Mouse (Mus musculus): Measurements from ENCODE around the gene Gnl2. TPM values are rescaled to one million over a fixed set of nuclear protein-coding genes. Genes with fewer than 3 reads are reported as not detected.

Gene Gnl2
- polyA plus RNA-seq, 1 experiment from 2014 or later = 88.9 TPM

DNA sequence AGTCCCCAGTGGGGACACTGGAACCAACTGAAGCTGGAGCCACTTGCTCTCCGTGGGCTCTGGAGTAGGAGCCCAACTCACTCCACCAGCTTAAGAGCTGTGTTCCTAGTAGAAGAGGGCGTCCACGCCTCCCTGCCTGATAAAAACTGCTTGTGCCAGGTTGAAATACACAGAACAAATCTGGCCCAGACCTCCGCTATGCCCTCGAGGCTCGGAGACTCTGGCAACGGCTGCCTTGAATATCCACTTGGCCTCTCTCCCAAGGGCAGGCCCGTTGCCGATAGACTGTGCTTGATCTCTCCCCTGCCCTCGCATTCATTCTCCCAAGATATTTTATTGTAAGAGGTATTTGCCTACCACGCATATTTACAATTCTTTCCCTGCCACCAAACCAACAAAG lies 1.0 kb downstream of the Gnl2 start:
- DNase-seq = no peak

DNA sequence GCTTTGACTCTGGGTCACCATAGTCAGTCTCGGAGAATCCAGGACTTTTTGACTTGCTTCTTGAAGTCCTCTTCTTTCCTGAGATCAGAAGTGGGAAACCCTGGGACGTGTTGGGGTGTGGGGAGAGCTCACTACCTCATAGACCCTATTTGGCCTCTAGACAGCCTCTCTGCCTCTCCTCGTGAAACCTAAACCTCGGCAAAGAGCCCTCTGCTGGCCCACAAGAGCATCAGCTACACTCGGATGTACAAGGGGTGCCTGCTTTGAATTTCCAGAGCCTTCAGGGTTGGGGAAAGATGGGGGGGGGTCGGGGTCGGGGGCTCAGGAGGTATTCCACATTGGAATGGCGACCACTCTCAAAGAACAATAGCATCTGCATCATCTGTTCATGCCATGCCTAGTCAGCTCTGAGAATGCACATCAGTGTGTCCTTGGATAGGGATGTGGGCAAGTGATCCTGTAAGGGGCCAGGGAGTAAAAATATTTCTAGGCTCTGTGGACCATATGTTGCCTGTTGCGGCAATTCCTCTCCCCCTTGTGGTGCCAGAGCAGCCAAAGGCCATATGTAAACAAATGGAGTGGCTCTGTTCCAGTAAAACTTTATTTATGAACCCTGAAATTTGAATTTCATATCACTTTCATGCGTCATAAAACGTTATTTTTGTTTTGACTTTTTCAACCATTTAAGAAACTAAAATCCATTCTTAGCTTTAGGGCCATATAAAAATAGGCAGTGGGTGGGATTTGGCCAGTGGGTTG lies 4.6 kb downstream of the Gnl2 start:
- no peaks in the 10 kb centered on the region for H3K9me3 ChIP-seq (ENCODE audit: control insufficient read depth, low read length)
- peak; percentile 58 for DNase-seq
- H3K36me3 ChIP-seq (ENCODE audit: control insufficient read depth, insufficient read depth, low read length) = no peaks in the 10 kb centered on the region
- H3K4me2 ChIP-seq (ENCODE audit: low read length) = no peak overlapping the region
- no peak overlapping the region for H3K4me3 ChIP-seq (replicated peaks; ENCODE audit: low read depth, low read length)
- 33% methylated on average over 11 of the region's 11 CpGs for WGBS
- no peaks in the 10 kb centered on the region for H3K4me1 ChIP-seq (ENCODE audit: control insufficient read depth, insufficient read depth, low read length)
- ATAC-seq (ENCODE audit: low FRiP score, low TSS enrichment) = no peak
- H3K9ac ChIP-seq (replicated peaks; ENCODE audit: low read length) = no peak overlapping the region
- H3K27ac ChIP-seq (replicated peaks; ENCODE audit: low read depth, low read length) = no peak overlapping the region
- H3K27me3 ChIP-seq (ENCODE audit: control insufficient read depth, insufficient read depth, low read length) = no peaks in the 10 kb centered on the region

More for the DNA sequence above, 1.0 kb downstream of the Gnl2 start:
- no peaks in the 10 kb centered on the region for H3K9me3 ChIP-seq (ENCODE audit: control insufficient read depth, low read length)
- H3K36me3 ChIP-seq (ENCODE audit: control insufficient read depth, insufficient read depth, low read length) = no peaks in the 10 kb centered on the region
- no peak overlapping the region for H3K27ac ChIP-seq (replicated peaks; ENCODE audit: low read depth, low read length)
- WGBS = 77% methylated on average over 11 of the region's 11 CpGs
- H3K4me2 ChIP-seq (ENCODE audit: low read length) = no peak overlapping the region
- no peak for ATAC-seq (ENCODE audit: low FRiP score, low TSS enrichment)
- no peak overlapping the region for H3K4me3 ChIP-seq (replicated peaks; ENCODE audit: low read depth, low read length)
- no peaks in the 10 kb centered on the region for H3K27me3 ChIP-seq (ENCODE audit: control insufficient read depth, insufficient read depth, low read length)
- no peaks in the 10 kb centered on the region for H3K4me1 ChIP-seq (ENCODE audit: control insufficient read depth, insufficient read depth, low read length)
- H3K9ac ChIP-seq (replicated peaks; ENCODE audit: low read length) = no peak overlapping the region

DNA sequence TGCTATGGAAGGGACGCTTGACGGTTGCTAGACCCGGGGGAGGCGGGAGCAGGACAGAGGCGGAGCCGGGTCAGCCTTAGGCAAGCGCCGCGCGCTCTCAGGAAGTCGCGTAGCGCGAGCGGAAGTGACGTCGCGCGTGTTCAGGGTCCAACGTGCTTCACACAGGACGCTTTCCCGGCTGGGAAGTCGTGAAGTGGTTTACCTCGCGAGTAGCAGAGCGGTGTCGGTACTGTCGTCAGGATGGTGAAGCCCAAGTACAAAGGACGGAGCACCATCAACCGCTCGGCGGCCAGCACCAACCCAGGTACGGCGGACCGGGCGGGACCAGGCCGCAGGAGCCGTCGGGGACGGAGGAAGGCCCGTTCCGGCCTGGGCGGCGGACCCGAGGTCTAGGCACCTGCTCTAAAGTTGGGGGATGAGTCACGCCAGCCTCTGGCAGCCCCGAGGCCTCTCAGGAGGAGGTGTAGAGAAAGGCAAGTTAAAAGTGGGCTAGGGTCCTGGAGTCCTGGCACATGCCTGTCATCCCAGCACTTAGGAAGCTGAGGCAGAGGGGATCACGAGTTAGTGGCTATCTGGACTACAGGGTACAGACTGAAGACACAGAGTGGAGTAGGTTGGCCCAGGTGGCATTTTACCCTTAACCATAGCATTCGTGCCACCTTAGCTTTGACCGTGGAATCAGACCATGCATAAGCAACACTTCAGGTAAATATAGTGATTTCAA lies 13.7 kb downstream of the Gnl2 start:
- peaks cover 13% of the 10 kb centered on the region for H3K36me3 ChIP-seq (ENCODE audit: control insufficient read depth, insufficient read depth, low read length)
- peak overlapping the region; percentile 88 for H3K9ac ChIP-seq (replicated peaks; ENCODE audit: low read length)
- peaks cover 16% of the 10 kb centered on the region for H3K4me1 ChIP-seq (ENCODE audit: control insufficient read depth, insufficient read depth, low read length)
- peak overlapping the region; percentile 82 for H3K4me2 ChIP-seq (ENCODE audit: low read length)
- H3K27me3 ChIP-seq (ENCODE audit: control insufficient read depth, insufficient read depth, low read length) = no peaks in the 10 kb centered on the region
- peak overlapping the region; percentile 93 for H3K4me3 ChIP-seq (replicated peaks; ENCODE audit: low read depth, low read length)
- peak overlapping the region; percentile 67 for H3K27ac ChIP-seq (replicated peaks; ENCODE audit: low read depth, low read length)
- ATAC-seq (ENCODE audit: low FRiP score, low TSS enrichment) = peak; percentile 86
- peak; percentile 99 for DNase-seq
- no peaks in the 10 kb centered on the region for H3K9me3 ChIP-seq (ENCODE audit: control insufficient read depth, low read length)
- under 1% methylated on average over 50 of the region's 50 CpGs for WGBS

DNA sequence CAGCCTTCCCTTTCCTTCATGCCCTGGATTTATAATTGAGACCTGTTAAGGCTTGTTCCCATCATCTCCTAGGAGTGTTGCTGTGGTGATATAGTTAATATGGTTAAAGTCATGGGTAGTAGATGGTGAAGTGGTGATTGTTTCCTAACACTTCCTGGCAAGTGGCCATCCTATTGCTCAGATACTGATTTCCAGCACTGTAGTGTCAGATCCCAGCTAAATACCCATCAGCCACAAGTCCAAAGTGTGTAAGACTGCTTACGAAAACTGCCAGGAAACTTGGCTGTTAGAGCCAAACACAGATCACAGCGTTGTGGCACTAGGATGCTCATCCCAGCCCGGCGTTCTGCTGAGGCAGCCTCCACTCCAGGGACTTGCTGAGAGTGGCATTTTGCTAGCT lies 18.0 kb downstream of the Gnl2 start:
- Histone ChIP-seq H3K27me3 (ENCODE audit: control insufficient read depth, insufficient read depth, low read length) (no peaks in the 10 kb centered on the region), H3K36me3 (ENCODE audit: control insufficient read depth, insufficient read depth, low read length) (peaks cover 45% of the 10 kb centered on the region), H3K4me1 (ENCODE audit: control insufficient read depth, insufficient read depth, low read length) (peaks cover 14% of the 10 kb centered on the region), H3K4me2 (ENCODE audit: low read length) (no peak overlapping the region), H3K9me3 (ENCODE audit: control insufficient read depth, low read length) (no peaks in the 10 kb centered on the region), H3K4me3 (replicated peaks; ENCODE audit: low read depth, low read length) (no peak overlapping the region), H3K27ac (replicated peaks; ENCODE audit: low read depth, low read length) (no peak overlapping the region), H3K9ac (replicated peaks; ENCODE audit: low read length) (no peak overlapping the region)
- ATAC-seq (ENCODE audit: low FRiP score, low TSS enrichment) (no peak), DNase-seq (no peak)
- 88% methylated on average over 4 of the region's 4 CpGs for WGBS

DNA sequence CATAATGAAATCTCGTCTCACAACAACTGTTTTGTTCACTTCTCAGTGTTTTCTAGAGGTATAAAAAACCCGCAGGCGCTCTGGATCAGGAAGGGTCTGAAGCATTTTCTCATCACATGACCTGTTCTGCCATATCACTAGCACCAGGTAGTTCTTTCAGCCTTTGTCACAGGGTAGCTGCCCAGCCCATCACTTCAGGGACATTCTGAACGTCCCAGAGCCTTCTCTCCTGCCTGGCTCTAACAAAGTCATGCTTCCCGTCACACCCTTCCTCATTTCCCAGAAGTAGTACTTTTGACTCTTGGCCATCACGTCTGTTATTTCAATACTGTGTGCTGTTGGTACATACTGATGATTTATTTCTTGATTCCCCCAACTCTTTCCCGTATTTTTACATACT lies 28.1 kb downstream of the Gnl2 start:
- Histone ChIP-seq H3K27ac (replicated peaks; ENCODE audit: low read depth, low read length) (no peak overlapping the region), H3K36me3 (ENCODE audit: control insufficient read depth, insufficient read depth, low read length) (peaks cover 93% of the 10 kb centered on the region), H3K4me3 (replicated peaks; ENCODE audit: low read depth, low read length) (no peak overlapping the region), H3K9me3 (ENCODE audit: control insufficient read depth, low read length) (no peaks in the 10 kb centered on the region), H3K27me3 (ENCODE audit: control insufficient read depth, insufficient read depth, low read length) (no peaks in the 10 kb centered on the region), H3K9ac (replicated peaks; ENCODE audit: low read length) (no peak overlapping the region), H3K4me1 (ENCODE audit: control insufficient read depth, insufficient read depth, low read length) (no peaks in the 10 kb centered on the region), H3K4me2 (ENCODE audit: low read length) (no peak overlapping the region)
- no peak for ATAC-seq (ENCODE audit: low FRiP score, low TSS enrichment)
- DNase-seq = no peak
- 90% methylated on average over 7 of the region's 7 CpGs for WGBS

- Histone ChIP-seq H3K4me1 (ENCODE audit: control insufficient read depth, insufficient read depth, low read length) (no peaks in the 10 kb centered on the region), H3K36me3 (ENCODE audit: control insufficient read depth, insufficient read depth, low read length) (peaks cover 55% of the 10 kb centered on the region), H3K9ac (replicated peaks; ENCODE audit: low read length) (no peak overlapping the region), H3K27ac (replicated peaks; ENCODE audit: low read depth, low read length) (no peak overlapping the region), H3K9me3 (ENCODE audit: control insufficient read depth, low read length) (no peaks in the 10 kb centered on the region), H3K4me3 (replicated peaks; ENCODE audit: low read depth, low read length) (no peak overlapping the region), H3K27me3 (ENCODE audit: control insufficient read depth, insufficient read depth, low read length) (no peaks in the 10 kb centered on the region), H3K4me2 (ENCODE audit: low read length) (no peak overlapping the region)
- DNase-seq (no peak), ATAC-seq (ENCODE audit: low FRiP score, low TSS enrichment) (no peak)
- 93% methylated on average over 9 of the region's 9 CpGs for WGBS
Observed at GRCm38 (mm10) chr4:125055385-125055784, 39.0 kb downstream of the Gnl2 start.

GRCm38 (mm10) chr4:125056476-125056875 lies 40.1 kb downstream of the Gnl2 start:
- no peak for ATAC-seq (ENCODE audit: low FRiP score, low TSS enrichment)
- no peak overlapping the region for H3K9ac ChIP-seq (replicated peaks; ENCODE audit: low read length)
- H3K4me3 ChIP-seq (replicated peaks; ENCODE audit: low read depth, low read length) = no peak overlapping the region
- no peaks in the 10 kb centered on the region for H3K9me3 ChIP-seq (ENCODE audit: control insufficient read depth, low read length)
- 94% methylated on average over 4 of the region's 4 CpGs for WGBS
- no peak overlapping the region for H3K4me2 ChIP-seq (ENCODE audit: low read length)
- H3K27me3 ChIP-seq (ENCODE audit: control insufficient read depth, insufficient read depth, low read length) = no peaks in the 10 kb centered on the region
- H3K4me1 ChIP-seq (ENCODE audit: control insufficient read depth, insufficient read depth, low read length) = no peaks in the 10 kb centered on the region
- H3K27ac ChIP-seq (replicated peaks; ENCODE audit: low read depth, low read length) = no peak overlapping the region
- no peak for DNase-seq
- H3K36me3 ChIP-seq (ENCODE audit: control insufficient read depth, insufficient read depth, low read length) = peaks cover 46% of the 10 kb centered on the region

DNA sequence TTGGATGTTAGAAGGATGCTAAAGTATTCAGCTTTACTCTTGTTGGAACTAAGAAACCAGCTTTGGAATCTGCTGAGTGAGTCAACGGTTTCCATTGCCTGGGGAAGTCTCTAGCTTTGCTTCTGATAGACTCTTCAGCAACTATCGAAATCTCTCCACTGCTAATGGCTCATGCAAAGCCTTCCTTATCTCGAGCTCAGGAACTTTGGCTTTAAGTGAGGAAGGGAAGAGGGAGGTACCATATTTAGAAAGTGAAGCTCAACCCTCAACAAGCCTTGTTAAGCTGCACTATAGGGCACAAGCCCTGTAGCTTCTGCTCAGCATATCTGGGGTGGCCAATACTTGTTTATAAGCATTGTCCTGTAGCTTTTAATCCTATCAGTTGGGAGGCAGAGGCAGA lies 40.9 kb downstream of the Gnl2 start:
- 68% methylated on average over 3 of the region's 3 CpGs for whole genome bisulfite sequencing
- no peak overlapping the region for H3K9ac ChIP-seq (replicated peaks; ENCODE audit: low read length)
- H3K4me1 ChIP-seq (ENCODE audit: control insufficient read depth, insufficient read depth, low read length) = no peaks in the 10 kb centered on the region
- DNase-seq = no peak
- H3K27ac ChIP-seq (replicated peaks; ENCODE audit: low read depth, low read length) = no peak overlapping the region
- H3K4me3 ChIP-seq (replicated peaks; ENCODE audit: low read depth, low read length) = no peak overlapping the region
- peaks cover 41% of the 10 kb centered on the region for H3K36me3 ChIP-seq (ENCODE audit: control insufficient read depth, insufficient read depth, low read length)
- H3K27me3 ChIP-seq (ENCODE audit: control insufficient read depth, insufficient read depth, low read length) = no peaks in the 10 kb centered on the region
- no peak overlapping the region for H3K4me2 ChIP-seq (ENCODE audit: low read length)
- no peaks in the 10 kb centered on the region for H3K9me3 ChIP-seq (ENCODE audit: control insufficient read depth, low read length)
- no peak for ATAC-seq (ENCODE audit: low FRiP score, low TSS enrichment)

DNA sequence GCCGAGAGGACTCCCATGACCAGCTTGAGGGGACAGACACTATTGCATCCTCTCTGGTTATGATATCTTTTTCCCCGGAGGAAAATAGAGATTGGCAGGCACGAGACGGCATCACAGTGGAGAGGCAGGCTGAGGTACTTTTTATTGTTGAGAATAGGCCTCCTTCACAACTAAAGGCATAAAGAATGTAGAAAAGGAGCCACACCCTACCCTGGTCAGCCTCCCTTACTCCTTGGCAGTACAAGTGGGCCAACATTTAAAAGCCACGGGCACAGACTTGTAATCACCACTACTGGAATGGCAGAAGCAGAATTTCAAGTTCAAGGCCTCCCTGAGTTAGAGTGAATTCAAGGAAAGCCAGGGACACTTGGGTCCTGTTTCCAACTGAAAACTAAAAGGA lies 41.6 kb downstream of the Gnl2 start:
- Histone ChIP-seq H3K4me3 (replicated peaks; ENCODE audit: low read depth, low read length) (no peak overlapping the region), H3K4me2 (ENCODE audit: low read length) (no peak overlapping the region), H3K4me1 (ENCODE audit: control insufficient read depth, insufficient read depth, low read length) (no peaks in the 10 kb centered on the region), H3K27me3 (ENCODE audit: control insufficient read depth, insufficient read depth, low read length) (no peaks in the 10 kb centered on the region), H3K9ac (replicated peaks; ENCODE audit: low read length) (no peak overlapping the region), H3K27ac (replicated peaks; ENCODE audit: low read depth, low read length) (no peak overlapping the region), H3K9me3 (ENCODE audit: control insufficient read depth, low read length) (no peaks in the 10 kb centered on the region), H3K36me3 (ENCODE audit: control insufficient read depth, insufficient read depth, low read length) (peaks cover 36% of the 10 kb centered on the region)
- 54% methylated on average over 5 of the region's 5 CpGs for WGBS
- no peak for ATAC-seq (ENCODE audit: low FRiP score, low TSS enrichment)
- no peak for DNase-seq
